Mouse (Mus musculus): ENCODE measurements around the gene Katnal1.

DNA sequence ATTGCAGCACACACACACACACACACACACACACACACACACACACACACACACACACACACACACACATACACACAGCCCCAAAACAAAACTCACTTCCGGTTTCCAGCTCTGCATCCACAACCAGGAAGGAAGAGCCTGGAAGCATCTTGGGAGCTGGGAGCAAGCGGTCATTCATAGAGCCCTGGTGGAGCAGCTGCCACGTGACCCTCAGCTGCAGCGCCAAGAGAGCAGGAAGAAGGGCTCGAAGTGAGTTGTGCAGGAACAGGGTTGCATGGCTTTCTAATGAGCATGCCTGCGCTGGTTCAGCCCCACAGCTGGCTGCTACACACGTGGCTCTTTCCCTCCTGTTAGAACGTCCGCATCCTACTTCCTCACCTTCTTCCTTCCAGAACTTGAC, 40.5 kb upstream of the Katnal1 start:
- TF ChIP-seq CTCF (IDR thresholded peaks at IDR 0.05; ENCODE audit: low read depth) (no peak), EP300 (IDR thresholded peaks at IDR 0.05; ENCODE audit: low read depth) (no peak)
